Mouse (Mus musculus) adrenal gland, postnatal 25 days (tissue): ENCODE measurements around the gene Vmn1r30. TPM values are rescaled to one million over a fixed set of nuclear protein-coding genes. Genes with fewer than 3 reads are reported as not detected.

Experiments used
- DNase-seq: peaks from one replicate; pipeline ENCODE4 v3.0.0; 2021; ENCODE audit warnings: mixed read lengths
- long read RNA-seq: library from polyadenylated mRNA; stranded (forward); transcript quantifications from one replicate; pipeline ENCODE4 v2.0.0, GENCODE M21; 2021
- total RNA-seq: library from RNA; stranded (reverse); gene quantifications from 2 replicates; pipeline ENCODE4 v1.2.3, GENCODE M21; 2021

Vmn1r30 gene
- total RNA-seq: not detected in 2 replicates
- long read RNA-seq: 0 reads

GRCm38 (mm10) chr6:58443285-58443684, at the start of gene Vmn1r30:
Gene Vmn1r30, minus strand, starts transcription at chr6:58443385.
- DNase-seq: no peak

GRCm38 (mm10) chr6:58475230-58475629, 32.0 kb upstream of the Vmn1r30 start, which contains the start of gene Vmn1r31:
Gene Vmn1r31, minus strand, starts transcription at chr6:58475330.
- no peak for DNase-seq

Other genes with a start within 250 kb of the Vmn1r30 start
- gene Vmn1r27, start 224.6 kb downstream of the Vmn1r30 start, total RNA-seq: not detected in 2 replicates
- gene Vmn1r28, start 181.3 kb downstream of the Vmn1r30 start, total RNA-seq: not detected in 2 replicates
- not detected in 2 replicates for gene Vmn1r29, start 141.8 kb downstream of the Vmn1r30 start, total RNA-seq
- not detected in 2 replicates for gene Vmn1r31, start 31.9 kb upstream of the Vmn1r30 start, total RNA-seq
- gene Abcg2, start 141.1 kb upstream of the Vmn1r30 start, total RNA-seq: 21.1 and 31.8 TPM in 2 replicates